ENCODE assay signal across 24 mouse cellular contexts in genomic region chr16:50224946-50225345, GRCm38 (mm10).
A peak's percentile ranks its signal among the peaks of the same experiment; 100 is the strongest.
DNase-seq lines count a peak whose midpoint lies in the region; ATAC-seq lines count a peak whose summit lies in the region.
"Had no signal": no experiment of that assay in that cellular context is flagged by ENCODE, and none has a peak within 500 bp of the region (broad histone marks: within the 10 kb centered on the region; RNA-seq: fewer than 3 reads in every experiment).

No protein-coding gene starts in this region.

- 0 out of 2 replicates have a peak, but pooled peaks cover 8% of the 10 kb centered on the region for H3K36me3 ChIP-seq in splenic B cell, adult 2 months (ENCODE audit: control insufficient read depth, insufficient read depth, low read length, poor library complexity, severe bottlenecking)

- ATAC-seq in granulocyte monocyte progenitor cell, adult 5-6 weeks (replicated peaks; ENCODE audit: poor library complexity, severe bottlenecking), result peak; percentile 91
- ATAC-seq in erythroblast, adult 5-6 weeks (replicated peaks; ENCODE audit: low FRiP score, poor library complexity, severe bottlenecking), result no peak
- ATAC-seq: activated CD4-positive, CD25-positive, alpha-beta regulatory T cell, adult 4 months; forebrain, embryonic 14.5 days; forebrain, postnatal 0 days; hindbrain, postnatal 0 days; inflammation-experienced regulatory T-cells, adult 6 months; intestine, embryonic 16.5 days had no signal

- peak; percentile 49 for DNase-seq in heart, adult 11 months
- no peak for DNase-seq in heart, postnatal 25 days (ENCODE audit: low spot score)
- peak; percentile 38 for DNase-seq in MEL-GATA-1-ER (ENCODE audit: extremely low read depth, low read depth)
- DNase-seq in splenic B cell, adult 2 months (ENCODE audit: low read depth, low spot score), result peak; percentile 8
- no peak for DNase-seq in gastrocnemius, postnatal 10 days
- DNase-seq in cerebellum, postnatal 10 days, result no peak
- DNase-seq: adrenal gland, postnatal 10 days; adrenal gland, postnatal 36 days; cerebellum, adult 11 months; cerebellum, adult 2 months; cerebellum, adult 9-11 months; cerebellum, postnatal 36 days; forebrain, postnatal 0 days; gastrocnemius, adult 2 months; gastrocnemius, postnatal 25 days; heart, postnatal 36 days had no signal

- intact Hi-C loops in heart, postnatal 25 days (cut with DNase I), result no loop called here

- no peaks in the 10 kb centered on the region; the same call in 1 of the 2 replicates for H3K27me3 ChIP-seq in splenic B cell, adult 2 months (ENCODE audit: control insufficient read depth, insufficient read depth, low read length, poor library complexity, severe bottlenecking)
- H3K27me3 ChIP-seq: hindbrain, embryonic 13.5 days had no signal

Comparison
In these comparisons a context has a peak if more than half of its experiments do, and no peak if none do; other contexts are left out.
1. DNase-seq: peak in heart, adult 11 months (single experiment), MEL-GATA-1-ER (single experiment) and splenic B cell, adult 2 months (single experiment); none in heart, postnatal 25 days (single experiment), gastrocnemius, postnatal 10 days (single experiment) and cerebellum, postnatal 10 days (0 of 2).